Mouse (Mus musculus) CH12.LX (cell line): ENCODE data around the gene Zfp189.

Experiments
- CTCF ChIP-seq, 2 experiments: IDR thresholded peaks in 1 of 2; conservative IDR thresholded peaks in 1 of 2; 2 replicates each; pipeline ENCODE4 v1.5.1; 2011 to 2012; ENCODE audit warnings: low read depth in 2 of 2, low read length in 2 of 2, improper control_type of control experiment in 1 of 2, inconsistent platforms in 1 of 2, mild to moderate bottlenecking in 1 of 2, moderate library complexity in 1 of 2
- EP300 ChIP-seq: IDR thresholded peaks from 2 replicates; pipeline ENCODE4 v1.6.1; 2011; ENCODE audit warnings: low read length, improper control_type of control experiment
- KAT2A ChIP-seq: IDR thresholded peaks from 2 replicates; pipeline ENCODE4 v1.6.1; 2012; ENCODE audit warnings: low read length, improper control_type of control experiment, inconsistent platforms; ENCODE audit not compliant: insufficient replicate concordance
- MAFK ChIP-seq: IDR thresholded peaks from 2 replicates; pipeline ENCODE4 v1.6.1; 2011; ENCODE audit warnings: low read length, improper control_type of control experiment; ENCODE audit not compliant: insufficient replicate concordance
- MXI1 ChIP-seq: IDR thresholded peaks from 2 replicates; pipeline ENCODE4 v1.6.1; 2011; ENCODE audit warnings: mild to moderate bottlenecking, low read depth, low read length, improper control_type of control experiment
- POLR2A ChIP-seq: IDR thresholded peaks from 2 replicates; pipeline ENCODE4 v1.6.1; 2011; ENCODE audit warnings: low read depth, mild to moderate bottlenecking, improper control_type of control experiment, low read length
- RAD21 ChIP-seq: IDR thresholded peaks from 2 replicates; pipeline ENCODE4 v1.6.1; 2011; ENCODE audit warnings: low read depth, mild to moderate bottlenecking, low read length, improper control_type of control experiment, moderate library complexity
- RCOR1 ChIP-seq: conservative IDR thresholded peaks from 2 replicates; pipeline ENCODE4 v1.6.1; 2012; ENCODE audit warnings: low read depth, mild to moderate bottlenecking, inconsistent platforms, low read length, improper control_type of control experiment
- SMC3 ChIP-seq: IDR thresholded peaks from 2 replicates; pipeline ENCODE4 v1.6.1; 2011; ENCODE audit warnings: low read depth, low read length, improper control_type of control experiment
- UBTF ChIP-seq: IDR thresholded peaks from 2 replicates; pipeline ENCODE4 v1.6.1; 2012; ENCODE audit warnings: low read depth, mild to moderate bottlenecking, inconsistent platforms, low read length, improper control_type of control experiment, moderate library complexity

- TF ChIP-seq EP300: no peak
- TF ChIP-seq MXI1: no peak
- TF ChIP-seq RAD21: no peak
- no peak for TF ChIP-seq MAFK
- TF ChIP-seq POLR2A: no peak
- TF ChIP-seq UBTF: no peak
- TF ChIP-seq SMC3: no peak
- no peak for TF ChIP-seq RCOR1
- TF ChIP-seq CTCF (conservative IDR thresholded peaks at IDR 0.05 in 1 of 2, IDR thresholded peaks at IDR 0.05 in 1 of 2; ENCODE audit: low read depth in 2 of 2, low read length in 2 of 2): no peak
- no peak for TF ChIP-seq KAT2A
Observed at GRCm38 (mm10) chr4:49553380-49553779, 32.4 kb downstream of the Zfp189 start.
